Mouse (Mus musculus) ES-E14 (cell line): ENCODE measurements at regions not wholly inside any gene's neighbourhood (a gene's known extent, or its start where the extent isn't known, plus 50 kb on each side); places are given as distances from the start of the nearest gene placed in this dataset.

Experiments used
- DNase-seq: peaks from one replicate; pipeline ENCODE4 v3.0.0-alpha.2; 2013; ENCODE audit warnings: low read depth, low spot score
- H3K27ac ChIP-seq: 2 replicates; pipeline ENCODE4 v1.5.1; 2012; ENCODE audit warnings: low read depth, mild to moderate bottlenecking, low read length, moderate library complexity, mixed read lengths; ENCODE audit not compliant: poor library complexity, insufficient read depth, severe bottlenecking
- H3K36me3 ChIP-seq: 2 replicates; pipeline ENCODE4 v1.6.1; 2012; ENCODE audit warnings: mild to moderate bottlenecking, low read length, moderate library complexity, mixed read lengths; ENCODE audit not compliant: control insufficient read depth, poor library complexity, insufficient read depth, severe bottlenecking
- H3K4me1 ChIP-seq, 2 experiments: fragments of 150-350 bp in 1 of 2; sonication (generic) in 1 of 2; 2 replicates each; pipeline ENCODE4 v1.6.1; 2012; ENCODE audit warnings: low read length in 2 of 2, mild to moderate bottlenecking in 1 of 2, mixed read lengths in 1 of 2; ENCODE audit not compliant: control insufficient read depth in 2 of 2, insufficient read depth in 2 of 2, poor library complexity in 1 of 2
- H3K4me3 ChIP-seq, 2 experiments: fragments of 150-350 bp in 1 of 2; sonication (generic) in 1 of 2; 2 replicates each; pipeline ENCODE4 v1.5.1; 2012; ENCODE audit warnings: low read length in 2 of 2, low read depth in 1 of 2, mild to moderate bottlenecking in 1 of 2, mixed read lengths in 1 of 2; ENCODE audit not compliant: insufficient read depth in 1 of 2, poor library complexity in 1 of 2, severe bottlenecking in 1 of 2
- H3K9ac ChIP-seq: 2 replicates; pipeline ENCODE4 v1.6.1; 2012; ENCODE audit warnings: low read depth, mild to moderate bottlenecking, low read length, mixed read lengths; ENCODE audit not compliant: poor library complexity, insufficient read depth, severe bottlenecking
- H3K9me3 ChIP-seq: fragments of 150-350 bp; sonication (generic); 2 replicates; pipeline ENCODE4 v1.6.1; 2012; ENCODE audit warnings: low read depth, mild to moderate bottlenecking, low read length; ENCODE audit not compliant: control insufficient read depth, insufficient read depth
- CHD2 ChIP-seq: IDR thresholded peaks from 2 replicates; pipeline ENCODE4 v1.6.1; 2014; ENCODE audit warnings: mild to moderate bottlenecking, low read depth, low read length, inconsistent platforms
- HCFC1 ChIP-seq: IDR thresholded peaks from 2 replicates; pipeline ENCODE4 v1.6.1; 2012; ENCODE audit warnings: low read length, inconsistent platforms, borderline replicate concordance; ENCODE audit not compliant: insufficient read depth
- MAFK ChIP-seq: IDR thresholded peaks from 2 replicates; pipeline ENCODE4 v1.6.1; 2014; ENCODE audit warnings: mild to moderate bottlenecking, low read depth, low read length, inconsistent platforms; ENCODE audit not compliant: insufficient read depth
- ZC3H11A ChIP-seq: IDR thresholded peaks from 2 replicates; pipeline ENCODE4 v1.6.1; 2012; ENCODE audit warnings: low read depth, mild to moderate bottlenecking, inconsistent platforms, low read length, borderline replicate concordance
- ZNF384 ChIP-seq: IDR thresholded peaks from 2 replicates; pipeline ENCODE4 v1.6.1; 2012; ENCODE audit warnings: low read depth, low read length, inconsistent platforms
- in situ Hi-C, 2 experiments: fragments of 600-800 bp; cut with MboI; formaldehyde crosslinking; loops; one replicate each; pipeline ENCODE4 v1.15.1; 2025; ENCODE audit warnings: low sequenced_read_pairs in 2 of 2, inconsistent platforms in 1 of 2; ENCODE audit not compliant: unreplicated experiment in 2 of 2

- DNase-seq: no peak
- Histone ChIP-seq H3K27ac (no peak overlapping the region), H3K4me3 (no peak overlapping the region), H3K9me3 (no peaks in the 10 kb centered on the region), H3K9ac (no peak overlapping the region), H3K36me3 (no peaks in the 10 kb centered on the region), H3K4me1 (no peaks in the 10 kb centered on the region)
- TF ChIP-seq ZC3H11A (no peak), HCFC1 (no peak), MAFK (no peak), ZNF384 (no peak), CHD2 (no peak)
- in situ Hi-C loops: loop anchor here in 1 of 2 experiments (25.0 kb wide), 1 partner anchor 139 kb away; no protein-coding TSS in a partner anchor
Observed at GRCm38 (mm10) chr3:117051431-117051830, 82.6 kb upstream of the Palmd start.

GRCm38 (mm10) chr3:117050909-117051308 is 82.1 kb upstream of the Palmd start:
- Histone ChIP-seq H3K9me3 (no peaks in the 10 kb centered on the region), H3K9ac (no peak overlapping the region), H3K27ac (no peak overlapping the region), H3K4me3 (no peak overlapping the region), H3K4me1 (no peaks in the 10 kb centered on the region), H3K36me3 (no peaks in the 10 kb centered on the region)
- TF ChIP-seq MAFK (no peak), ZNF384 (no peak), HCFC1 (no peak), ZC3H11A (no peak), CHD2 (no peak)
- in situ Hi-C loops: loop anchor here in 1 of 2 experiments (25.0 kb wide), 1 partner anchor 139 kb away; no protein-coding TSS in a partner anchor
- DNase-seq: no peak

GRCm38 (mm10) chr3:117049410-117049809 is 80.6 kb upstream of the Palmd start:
- Histone ChIP-seq H3K9ac (no peak overlapping the region), H3K36me3 (no peaks in the 10 kb centered on the region)

GRCm38 (mm10) chr3:117044809-117045208 is 76.0 kb upstream of the Palmd start:
- Histone ChIP-seq H3K27ac (no peak overlapping the region), H3K9ac (no peak overlapping the region), H3K4me1 (no peaks in the 10 kb centered on the region), H3K9me3 (no peaks in the 10 kb centered on the region), H3K4me3 (no peak overlapping the region), H3K36me3 (no peaks in the 10 kb centered on the region)
- in situ Hi-C loops: no loop called here
- DNase-seq: no peak
- TF ChIP-seq ZC3H11A: no peak
- no peak for TF ChIP-seq HCFC1
- no peak for TF ChIP-seq MAFK
- no peak for TF ChIP-seq ZNF384
- TF ChIP-seq CHD2: no peak

More at GRCm38 (mm10) chr3:117049410-117049809, 80.6 kb upstream of the Palmd start:
- no peak for TF ChIP-seq CHD2
- TF ChIP-seq ZNF384: no peak
- TF ChIP-seq ZC3H11A: no peak
- TF ChIP-seq MAFK: no peak
- no peak for TF ChIP-seq HCFC1
- DNase-seq: no peak
- Histone ChIP-seq H3K9me3 (no peaks in the 10 kb centered on the region), H3K4me1 (no peaks in the 10 kb centered on the region), H3K27ac (no peak overlapping the region), H3K4me3 (no peak overlapping the region)
- in situ Hi-C loops: no loop called here

GRCm38 (mm10) chr3:117044304-117044703 is 75.5 kb upstream of the Palmd start:
- Histone ChIP-seq H3K4me3 (no peak overlapping the region), H3K4me1 (no peaks in the 10 kb centered on the region), H3K27ac (no peak overlapping the region), H3K9ac (no peak overlapping the region), H3K9me3 (no peaks in the 10 kb centered on the region), H3K36me3 (no peaks in the 10 kb centered on the region)
- no peak for DNase-seq
- in situ Hi-C loops: no loop called here
- TF ChIP-seq CHD2: no peak
- no peak for TF ChIP-seq MAFK
- TF ChIP-seq HCFC1: no peak
- TF ChIP-seq ZC3H11A: no peak
- no peak for TF ChIP-seq ZNF384
